Mouse (Mus musculus) ES-Bruce4 (cell line): ENCODE data around the gene Nemp1. TPM values are rescaled to one million over a fixed set of nuclear protein-coding genes. Genes with fewer than 3 reads are reported as not detected.

Experiments
- H3K27ac ChIP-seq: 2 replicates; pipeline ENCODE4 v1.5.1; 2012; ENCODE audit warnings: low read length, inconsistent platforms; ENCODE audit not compliant: insufficient read depth
- H3K27me3 ChIP-seq: 2 replicates; pipeline ENCODE4 v1.6.1; 2012; ENCODE audit warnings: mild to moderate bottlenecking, low read length, inconsistent platforms; ENCODE audit not compliant: control insufficient read depth, poor library complexity, insufficient read depth, severe bottlenecking
- H3K36me3 ChIP-seq: 2 replicates; pipeline ENCODE4 v1.6.1; 2012; ENCODE audit warnings: inconsistent platforms, mild to moderate bottlenecking, low read length, moderate library complexity; ENCODE audit not compliant: control insufficient read depth, poor library complexity, insufficient read depth, severe bottlenecking
- H3K4me1 ChIP-seq: one replicate; pipeline ENCODE4 v1.8.1; 2011; ENCODE audit warnings: low read length; ENCODE audit not compliant: control insufficient read depth, insufficient read depth
- H3K4me3 ChIP-seq: 2 replicates; pipeline ENCODE4 v1.5.1; 2011; ENCODE audit warnings: low read depth, mild to moderate bottlenecking, low read length
- H3K9ac ChIP-seq: 2 replicates; pipeline ENCODE4 v1.6.1; 2012; ENCODE audit warnings: low read depth, mild to moderate bottlenecking, inconsistent platforms; ENCODE audit not compliant: poor library complexity, severe bottlenecking
- H3K9me3 ChIP-seq: replicated peaks from 2 replicates; pipeline ENCODE4 v1.6.1; 2012; ENCODE audit warnings: mild to moderate bottlenecking, low read length, inconsistent platforms; ENCODE audit not compliant: control insufficient read depth, poor library complexity, insufficient read depth, severe bottlenecking
- CTCF ChIP-seq: IDR thresholded peaks from one replicate; pipeline ENCODE4 v1.8.1; 2011; ENCODE audit warnings: low read depth, low read length
- EP300 ChIP-seq: IDR thresholded peaks from 2 replicates; pipeline ENCODE4 v1.6.1; 2011; ENCODE audit warnings: low read depth, low read length; ENCODE audit not compliant: insufficient read depth
- POLR2A ChIP-seq: IDR thresholded peaks from one replicate; pipeline ENCODE4 v1.8.1; 2011; ENCODE audit warnings: low read length; ENCODE audit not compliant: insufficient read depth
- polyA plus RNA-seq: library from polyadenylated mRNA; stranded (reverse); fragments of >200 nt; gene quantifications from 2 replicates; pipeline ENCODE4 v1.2.4, GENCODE M21; 2011; ENCODE audit warnings: low read depth; ENCODE audit not compliant: missing spikeins, insufficient read depth, insufficient read length

Gene Nemp1
- polyA plus RNA-seq, 1 experiment: 22.0 TPM

DNA sequence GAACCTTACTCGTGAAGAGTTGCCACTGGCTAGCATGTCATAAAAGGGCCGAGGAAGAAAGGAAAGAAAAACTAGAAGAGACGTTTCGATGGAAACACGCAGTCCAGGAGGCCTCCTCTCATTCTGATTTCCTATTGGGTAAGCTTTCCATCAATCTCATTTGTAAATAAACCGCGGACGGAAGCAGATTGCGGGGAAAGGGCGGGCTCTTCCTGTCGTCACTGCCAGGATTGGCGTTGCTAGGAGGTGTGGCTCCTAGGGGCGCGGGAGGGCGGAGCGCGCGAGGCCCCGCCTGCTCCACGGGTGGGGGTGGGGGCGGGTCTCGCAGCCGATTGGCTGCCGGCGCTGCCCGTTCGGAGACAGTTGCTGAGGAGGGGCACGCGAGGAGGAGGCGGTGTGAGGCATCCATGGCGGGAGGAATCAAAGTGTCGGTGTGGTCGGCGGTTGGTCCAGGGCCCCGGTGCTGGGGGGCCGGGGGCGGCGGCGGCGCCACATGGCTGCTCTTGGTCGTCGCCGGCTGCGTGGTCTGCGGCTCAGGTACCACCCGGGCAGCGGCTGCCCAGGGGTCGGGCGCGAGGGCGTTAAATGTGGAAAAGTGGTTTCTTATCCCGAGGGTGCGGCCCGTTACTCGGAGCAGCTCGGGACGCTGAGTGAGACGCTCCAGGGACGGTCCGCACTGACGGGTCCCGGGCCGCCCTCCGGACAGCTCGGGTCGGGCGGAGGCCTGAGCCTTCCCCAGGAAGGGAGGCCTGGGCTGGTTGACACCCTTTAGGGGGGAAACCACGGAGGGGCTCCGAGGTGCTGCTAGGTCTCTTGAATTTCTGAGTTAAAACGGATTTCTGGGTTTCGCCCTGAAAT, 10.2 kb downstream of the Nemp1 start:
- Histone ChIP-seq H3K4me3 (peak overlapping the region; percentile 80), H3K27me3 (no peaks in the 10 kb centered on the region), H3K27ac (peak overlapping the region; percentile 48; the same call in 1 of the 2 replicates), H3K4me1 (no peaks in the 10 kb centered on the region), H3K9ac (peak overlapping the region; percentile 84), H3K36me3 (no peaks in the 10 kb centered on the region; the same call in 1 of the 2 replicates), H3K9me3 (no peaks in the 10 kb centered on the region)
- TF ChIP-seq POLR2A (no peak), EP300 (no peak), CTCF (no peak)

DNA sequence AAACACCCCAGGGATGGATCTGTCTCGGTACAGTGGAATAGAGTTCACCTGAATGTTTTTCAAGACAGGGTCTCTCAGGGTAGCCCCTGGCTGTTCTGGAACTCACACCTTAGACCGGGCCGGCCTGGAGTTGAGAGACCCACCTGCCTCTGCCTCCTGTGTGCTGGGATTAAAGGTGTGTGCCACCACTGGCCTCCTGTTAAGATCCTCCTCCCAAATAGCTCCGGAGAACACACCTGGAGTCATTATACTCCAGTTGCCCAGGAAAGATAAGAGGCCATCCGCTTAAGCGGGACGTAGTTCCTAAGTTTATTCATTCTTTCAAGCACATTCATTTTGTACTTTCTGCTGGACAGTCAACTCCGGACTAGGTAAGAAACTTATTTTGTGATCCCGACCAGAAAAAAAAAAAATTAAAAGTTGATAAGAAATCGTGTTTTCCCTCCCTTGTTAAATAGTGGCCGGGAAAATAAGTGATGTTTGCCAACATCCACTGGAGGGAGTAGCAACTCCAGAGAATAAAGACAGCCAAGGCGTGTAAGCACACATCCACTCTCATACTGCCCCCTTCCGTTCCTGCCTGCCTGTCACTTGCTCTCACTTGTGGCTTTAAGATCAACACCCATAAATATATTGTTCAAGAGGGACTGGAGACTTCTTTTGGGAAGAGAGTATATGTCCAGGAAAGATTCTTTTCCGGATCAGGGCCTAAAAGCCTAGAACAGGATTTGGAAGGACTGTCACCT, 11.1 kb downstream of the Nemp1 start:
- Histone ChIP-seq H3K4me1 (no peaks in the 10 kb centered on the region), H3K4me3 (peak overlapping the region; percentile 80), H3K27ac (no peak overlapping the region), H3K9me3 (no peaks in the 10 kb centered on the region), H3K27me3 (no peaks in the 10 kb centered on the region), H3K36me3 (no peaks in the 10 kb centered on the region; the same call in 1 of the 2 replicates), H3K9ac (peak overlapping the region; percentile 84)
- TF ChIP-seq CTCF: peak; percentile 91
- TF ChIP-seq POLR2A: no peak

DNA sequence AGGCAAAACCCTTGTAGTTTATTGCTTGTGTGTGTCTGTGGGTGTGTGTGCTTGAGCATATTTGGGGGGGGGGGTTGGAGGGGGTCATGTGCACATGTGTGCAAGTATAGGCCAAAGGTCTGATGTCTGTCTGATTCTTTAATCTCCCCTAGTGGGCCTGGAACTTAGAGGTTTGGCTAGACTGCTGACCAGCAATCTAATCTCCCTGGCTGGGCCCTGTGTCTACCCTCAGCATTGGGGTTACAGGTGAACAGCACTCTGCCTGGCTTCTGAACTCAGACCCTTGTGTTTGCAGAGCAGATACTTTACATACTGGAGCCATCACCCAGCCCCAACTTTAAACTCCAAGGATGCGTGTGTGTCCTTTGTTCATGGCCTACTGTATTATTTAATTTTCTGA, 12.5 kb downstream of the Nemp1 start:
- H3K4me3 ChIP-seq: no peak overlapping the region
- no peaks in the 10 kb centered on the region; the same call in 1 of the 2 replicates for H3K36me3 ChIP-seq
- no peak for TF ChIP-seq POLR2A
- TF ChIP-seq EP300: no peak
- no peak for TF ChIP-seq CTCF
- H3K9me3 ChIP-seq: no peaks in the 10 kb centered on the region
- no peaks in the 10 kb centered on the region for H3K4me1 ChIP-seq
- no peak overlapping the region for H3K27ac ChIP-seq
- no peak overlapping the region for H3K9ac ChIP-seq
- H3K27me3 ChIP-seq: no peaks in the 10 kb centered on the region

DNA sequence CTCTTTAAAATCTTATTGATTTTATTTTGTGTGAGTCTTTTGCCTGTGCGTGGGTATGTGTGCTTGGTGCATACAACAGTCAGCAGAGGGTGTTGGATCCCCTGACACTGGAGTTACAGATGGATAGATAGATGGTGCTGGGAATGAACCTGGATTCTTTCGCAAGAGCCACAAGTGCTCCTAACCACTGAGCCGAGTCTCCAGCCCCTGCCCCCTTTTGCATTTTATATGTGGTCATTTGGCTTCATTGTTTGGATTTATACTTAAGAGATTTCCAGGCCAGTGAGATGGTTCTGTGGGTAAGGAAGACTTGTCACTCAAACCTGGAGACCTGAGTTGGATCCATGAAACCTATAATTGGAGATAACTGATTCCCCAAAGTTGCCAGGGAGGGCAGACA, 13.2 kb downstream of the Nemp1 start:
- no peak overlapping the region for H3K9ac ChIP-seq
- H3K27me3 ChIP-seq: no peaks in the 10 kb centered on the region
- H3K27ac ChIP-seq: no peak overlapping the region
- no peak for TF ChIP-seq EP300
- no peak for TF ChIP-seq POLR2A
- no peak for TF ChIP-seq CTCF
- no peaks in the 10 kb centered on the region for H3K9me3 ChIP-seq
- H3K36me3 ChIP-seq: no peaks in the 10 kb centered on the region; the same call in 1 of the 2 replicates
- no peaks in the 10 kb centered on the region for H3K4me1 ChIP-seq
- H3K4me3 ChIP-seq: no peak overlapping the region

DNA sequence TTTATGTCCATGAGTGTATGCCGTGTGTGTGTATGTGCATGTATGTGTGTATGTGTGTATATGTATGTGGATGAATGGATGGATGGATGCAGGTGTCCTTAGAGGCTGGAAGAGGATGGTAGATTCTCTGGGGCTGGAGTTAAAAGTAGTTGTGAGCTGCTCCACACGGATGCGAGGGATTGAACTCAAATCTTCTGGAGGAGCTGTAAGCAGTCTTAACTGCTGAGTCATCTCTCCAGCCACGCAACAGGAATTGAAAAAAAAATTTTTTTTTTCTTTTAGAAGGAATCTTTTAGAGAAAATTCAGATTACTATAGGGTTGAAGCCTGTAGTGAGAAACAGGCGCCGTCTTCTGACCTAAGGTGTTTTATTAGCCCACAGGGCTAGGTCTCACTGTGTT, 16.2 kb downstream of the Nemp1 start:
- Histone ChIP-seq H3K9me3 (no peaks in the 10 kb centered on the region), H3K27me3 (no peaks in the 10 kb centered on the region), H3K4me3 (no peak overlapping the region), H3K36me3 (no peaks in the 10 kb centered on the region; the same call in 1 of the 2 replicates), H3K4me1 (no peaks in the 10 kb centered on the region), H3K9ac (no peak overlapping the region), H3K27ac (no peak overlapping the region)
- TF ChIP-seq POLR2A: no peak
- no peak for TF ChIP-seq EP300
- no peak for TF ChIP-seq CTCF

DNA sequence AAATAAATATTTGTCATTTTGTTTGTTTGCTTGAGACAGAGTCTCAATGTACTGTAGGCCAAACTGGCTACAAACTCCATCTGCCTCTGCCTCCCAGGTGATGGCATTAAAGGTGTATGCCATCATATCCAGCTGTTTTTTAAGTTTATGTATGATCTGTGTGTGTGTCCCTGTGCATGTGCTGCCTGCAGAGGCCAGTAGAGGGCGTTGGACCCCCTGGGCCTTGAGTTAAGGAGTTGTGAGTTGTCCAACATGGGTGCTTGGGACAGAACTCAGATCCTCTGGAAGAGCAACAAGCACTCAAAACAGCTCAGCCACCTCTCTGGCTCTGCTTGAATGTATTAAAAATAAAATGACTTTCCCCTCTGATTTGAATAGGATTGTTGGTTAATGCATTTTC, 24.4 kb downstream of the Nemp1 start:
- Histone ChIP-seq H3K36me3 (peaks cover 15% of the 10 kb centered on the region), H3K27me3 (no peaks in the 10 kb centered on the region), H3K4me3 (no peak overlapping the region), H3K9ac (no peak overlapping the region), H3K4me1 (no peaks in the 10 kb centered on the region), H3K27ac (no peak overlapping the region), H3K9me3 (no peaks in the 10 kb centered on the region)
- TF ChIP-seq CTCF (peak; percentile 52), POLR2A (no peak)
